Comparison of ENCODE assay signal across 10 mouse cellular contexts in genomic region chr12:109398951-109399350, GRCm38 (mm10). TPM values are rescaled to one million over a fixed set of nuclear protein-coding genes. Genes with fewer than 3 reads are reported as not detected.
DNase-seq lines count a peak whose midpoint lies in the region; ATAC-seq lines count a peak whose summit lies in the region.
"Had no signal": no experiment of that assay in that cellular context is flagged by ENCODE, and none has a peak within 500 bp of the region (broad histone marks: within the 10 kb centered on the region; RNA-seq: fewer than 3 reads in every experiment).

No protein-coding gene starts in this region.

- H3K27ac ChIP-seq in hindbrain, embryonic 10.5 days, result peak overlapping the region; percentile 56; the same call in 1 of the 2 replicates
- no peak overlapping the region for H3K27ac ChIP-seq in hindbrain, embryonic 12.5 days

- peaks cover 84% of the 10 kb centered on the region for H3K4me1 ChIP-seq in hindbrain, embryonic 10.5 days (replicated peaks)
- peaks cover 60% of the 10 kb centered on the region for H3K4me1 ChIP-seq in hindbrain, embryonic 12.5 days

- no peak overlapping the region for H3K4me2 ChIP-seq in hindbrain, embryonic 12.5 days (replicated peaks)

- DNase-seq in embryo, embryonic 10 days (ENCODE audit: low spot score), result peak; percentile 60
- DNase-seq in embryo, embryonic 9.5 days (ENCODE audit: extremely low spot score), result no peak
- DNase-seq in hindbrain, embryonic 10.5 days (ENCODE audit: low spot score), result no peak
- DNase-seq in ovary, postnatal 36 days (ENCODE audit: low spot score), result peak; percentile 7
- no peak for DNase-seq in ovary, adult 18-20 months (ENCODE audit: low spot score)
- DNase-seq in yolk sac, embryonic 10.5 days (ENCODE audit: low spot score), result peak; percentile 77
- DNase-seq: cerebellum, adult 8-10 months; kidney, adult 11 months had no signal

- no peak for ATAC-seq in hindbrain, embryonic 12.5 days (ENCODE audit: low FRiP score)
- no peak for ATAC-seq in megakaryocyte, adult 5-6 weeks (ENCODE audit: poor library complexity, severe bottlenecking)

- no peaks in the 10 kb centered on the region for H3K9me3 ChIP-seq in hindbrain, embryonic 10.5 days
- H3K9me3 ChIP-seq in hindbrain, embryonic 12.5 days (replicated peaks), result no peaks in the 10 kb centered on the region

- peaks cover 51% of the 10 kb centered on the region for H3K27me3 ChIP-seq in hindbrain, embryonic 10.5 days (ENCODE audit: insufficient read depth, poor library complexity, severe bottlenecking)
- no peaks in the 10 kb centered on the region for H3K27me3 ChIP-seq in hindbrain, embryonic 12.5 days

- no peak overlapping the region for H3K9ac ChIP-seq in hindbrain, embryonic 12.5 days

- 0 out of 2 replicates have a peak overlapping the region, but pooled peaks have one; percentile 24 for H3K4me3 ChIP-seq in hindbrain, embryonic 10.5 days
- no peak overlapping the region for H3K4me3 ChIP-seq in hindbrain, embryonic 12.5 days

- no peaks in the 10 kb centered on the region for H3K36me3 ChIP-seq in hindbrain, embryonic 10.5 days
- no peaks in the 10 kb centered on the region for H3K36me3 ChIP-seq in hindbrain, embryonic 12.5 days

- 31% methylated on average over 6 of the region's 6 CpGs for WGBS in hindbrain, embryonic 10.5 days
- 17% methylated on average over 6 of the region's 6 CpGs for WGBS in hindbrain, embryonic 12.5 days

RNA-seq across cellular contexts. Expression of gene Dlk1, which starts 53.7 kb away (rescaled TPM):
- polyA plus RNA-seq in hindbrain, embryonic 10.5 days (2016; fragmentation: Nextera tagmentation; extraction: Ambion mirVana), result 64.4 and 82.8 TPM in 2 replicates
- 140 and 145 TPM in 2 replicates for polyA plus RNA-seq in hindbrain, embryonic 12.5 days (2016; fragmentation: Nextera tagmentation; extraction: Ambion mirVana)
- not detected in 2 replicates for total RNA-seq in megakaryocyte, adult 5-6 weeks (2015)
- not detected in 2 replicates for total RNA-seq in megakaryocyte, adult 5-6 weeks (2017)

Comparison
In these comparisons a context has a peak if more than half of its experiments do, and no peak if none do; other contexts are left out.
1. DNase-seq: peak in embryo, embryonic 10 days (single experiment), ovary, postnatal 36 days (single experiment) and yolk sac, embryonic 10.5 days (single experiment); none in embryo, embryonic 9.5 days (single experiment), hindbrain, embryonic 10.5 days (single experiment) and ovary, adult 18-20 months (single experiment).